Mouse (Mus musculus) retina, adult 2 months (tissue): ENCODE measurements around the gene Gpx5.

Experiments
- DNase-seq: peaks from one replicate; pipeline ENCODE4 v3.0.0-alpha.2; 2012; ENCODE audit warnings: low read depth, low spot score

Gene Gpx5

GRCm38 (mm10) chr13:21292631-21293030, at the start of gene Gpx5:
Gene Gpx5, minus strand, starts transcription at chr13:21292731.
- DNase-seq = no peak

- DNase-seq = no peak
Observed at GRCm38 (mm10) chr13:21327424-21327823, 34.9 kb upstream of the Gpx5 start.

- DNase-seq = peak; percentile 41
Observed at GRCm38 (mm10) chr13:21326657-21327211, 34.2 kb upstream of the Gpx5 start.

GRCm38 (mm10) chr13:21326191-21326590, 33.7 kb upstream of the Gpx5 start:
- DNase-seq = no peak

GRCm38 (mm10) chr13:21323405-21323804, 30.9 kb upstream of the Gpx5 start:
- DNase-seq = no peak

GRCm38 (mm10) chr13:21322509-21323375, 30.2 kb upstream of the Gpx5 start:
- DNase-seq = no peak

GRCm38 (mm10) chr13:21321890-21322494, 29.5 kb upstream of the Gpx5 start:
- no peak for DNase-seq

- DNase-seq = no peak
Observed at GRCm38 (mm10) chr13:21320262-21320661, 27.7 kb upstream of the Gpx5 start.

GRCm38 (mm10) chr13:21313903-21314302, 21.4 kb upstream of the Gpx5 start:
- DNase-seq = no peak

GRCm38 (mm10) chr13:21312854-21313253, 20.3 kb upstream of the Gpx5 start:
- no peak for DNase-seq

- no peak for DNase-seq
Observed at GRCm38 (mm10) chr13:21311926-21312325, 19.4 kb upstream of the Gpx5 start, which contains the start of gene Gpx6. Gene Gpx6, plus strand, starts transcription at chr13:21312125.

- no peak for DNase-seq
Observed at GRCm38 (mm10) chr13:21309788-21310187, 17.3 kb upstream of the Gpx5 start.

GRCm38 (mm10) chr13:21304483-21305066, 12.0 kb upstream of the Gpx5 start:
- no peak for DNase-seq

- DNase-seq = no peak
Observed at GRCm38 (mm10) chr13:21298557-21298956, 6.0 kb upstream of the Gpx5 start.

GRCm38 (mm10) chr13:21279559-21279958, 13.0 kb downstream of the Gpx5 start:
- DNase-seq = peak; percentile 54

GRCm38 (mm10) chr13:21279076-21279475, 13.5 kb downstream of the Gpx5 start:
- DNase-seq = no peak

- no peak for DNase-seq
Observed at GRCm38 (mm10) chr13:21276551-21276950, 16.0 kb downstream of the Gpx5 start.

GRCm38 (mm10) chr13:21275815-21276550, 16.5 kb downstream of the Gpx5 start:
- DNase-seq = peak; percentile 50

GRCm38 (mm10) chr13:21275021-21275814, 17.3 kb downstream of the Gpx5 start:
- DNase-seq = no peak

- no peak for DNase-seq
Observed at GRCm38 (mm10) chr13:21268262-21268661, 24.3 kb downstream of the Gpx5 start.

GRCm38 (mm10) chr13:21267541-21267940, 25.0 kb downstream of the Gpx5 start:
- no peak for DNase-seq
